Mouse (Mus musculus) liver, embryonic 14.5 days (tissue): ENCODE results near the gene Ptafr.

Source experiments
- CTCF ChIP-seq: IDR thresholded peaks from 2 replicates; pipeline ENCODE4 v1.5.1; 2016; ENCODE audit warnings: antibody characterized with exemption, low read depth, control low read depth
- EP300 ChIP-seq: IDR thresholded peaks from 2 replicates; pipeline ENCODE4 v1.6.1; 2016; ENCODE audit warnings: antibody characterized with exemption, low read depth

DNA sequence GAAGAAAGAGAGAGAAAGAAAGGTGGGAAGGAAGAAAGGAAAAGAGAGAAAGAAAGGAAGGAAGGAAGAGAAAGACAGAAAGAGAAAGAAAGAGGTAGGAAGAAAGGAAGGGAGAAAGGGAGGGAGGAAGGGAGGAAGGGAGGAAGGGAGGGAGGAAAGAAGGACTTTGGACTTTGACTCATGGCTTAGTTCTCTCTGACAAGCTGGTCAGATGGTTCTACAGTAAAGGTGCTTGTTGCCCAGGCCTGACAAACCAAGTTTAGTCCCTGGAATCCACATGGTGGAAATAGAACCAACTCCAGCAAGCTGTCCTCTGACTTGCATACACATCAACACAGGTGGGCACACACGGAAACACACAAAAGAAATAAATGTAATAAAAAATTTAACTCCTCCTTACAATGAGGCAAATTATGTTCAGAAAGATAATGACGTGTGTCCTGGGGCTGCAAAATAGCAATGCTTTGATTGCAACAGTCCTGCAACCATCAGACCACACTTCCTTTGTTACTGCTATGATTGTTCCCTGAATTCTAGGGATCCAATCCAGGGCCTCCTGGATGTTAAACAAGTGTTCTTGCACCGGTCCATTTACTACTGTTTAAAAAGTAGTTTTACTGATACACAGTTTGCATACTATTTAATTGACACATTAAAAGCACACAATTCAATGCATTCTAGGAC lies 46.6 kb downstream of the Ptafr start:
- no peak for TF ChIP-seq CTCF
- no peak for TF ChIP-seq EP300
